Mouse (Mus musculus) olfactory bulb, adult 2 months (tissue): ENCODE results near the gene Srrm2.

ENCODE experiments used
- CTCF ChIP-seq: fragments of 200-500 bp; IDR thresholded peaks from 2 replicates; pipeline ENCODE4 v1.5.1; 2012; ENCODE audit warnings: low read depth, mild to moderate bottlenecking, low read length, moderate library complexity; ENCODE audit not compliant: insufficient read depth
- POLR2A ChIP-seq: fragments of 200-500 bp; IDR thresholded peaks from 2 replicates; pipeline ENCODE4 v1.6.1; 2012; ENCODE audit warnings: mild to moderate bottlenecking, low read depth, low read length, moderate library complexity; ENCODE audit not compliant: insufficient read depth

- TF ChIP-seq CTCF (no peak), POLR2A (no peak)
Observed at GRCm38 (mm10) chr17:23749400-23750191, 40.7 kb upstream of the Srrm2 start.
